Mouse (Mus musculus): Measurements from ENCODE around the gene Acsm2. TPM values are rescaled to one million over a fixed set of nuclear protein-coding genes. Genes with fewer than 3 reads are reported as not detected.

Acsm2 gene
- total and polyA plus RNA-seq, 3 experiments: not detected

- TF ChIP-seq ZC3H11A (IDR thresholded peaks at IDR 0.05; ENCODE audit: low read depth, low read length) (peak; percentile 55), CTCF (IDR thresholded peaks at IDR 0.05 in 2 of 3, conservative IDR thresholded peaks at IDR 0.05 in 1 of 3; ENCODE audit: control insufficient read depth in 1 of 3, insufficient read depth in 1 of 3, low read depth in 2 of 3, low read length in 3 of 3, poor library complexity in 1 of 3, severe bottlenecking in 1 of 3) (peak; percentile 34 to 79 (median 75)), HCFC1 (IDR thresholded peaks at IDR 0.05; ENCODE audit: low read depth, low read length) (no peak), RAD21 (IDR thresholded peaks at IDR 0.05; ENCODE audit: low read depth, low read length) (peak; percentile 80), SMC3 (IDR thresholded peaks at IDR 0.05; ENCODE audit: low read depth, low read length) (peak; percentile 88), MYC (IDR thresholded peaks at IDR 0.05; ENCODE audit: low read depth, low read length) (no peak)
- H3K79me2 ChIP-seq (ENCODE audit: control insufficient read depth, insufficient read depth, low read length, poor library complexity): no peaks in the 10 kb centered on the region
- H3K27ac ChIP-seq (ENCODE audit: control insufficient read depth, low read depth, low read length): no peak overlapping the region
- H3K27me3 ChIP-seq (ENCODE audit: control insufficient read depth in 1 of 2, insufficient read depth in 2 of 2, low read length in 2 of 2): no peaks in the 10 kb centered on the region
- no peak overlapping the region for H3K9ac ChIP-seq (ENCODE audit: control insufficient read depth, low read depth, low read length, poor library complexity, severe bottlenecking)
- peak; percentile 57 for DNase-seq (ENCODE audit: low read depth, low spot score)
- no peaks in the 10 kb centered on the region for H3K9me3 ChIP-seq (replicated peaks; ENCODE audit: insufficient read depth, low read length)
- H3K4me3 ChIP-seq (ENCODE audit: control insufficient read depth in 1 of 2, insufficient read depth in 1 of 2, low read depth in 2 of 2, low read length in 2 of 2): no peak overlapping the region
- H3K4me1 ChIP-seq (ENCODE audit: control insufficient read depth in 1 of 2, insufficient read depth in 2 of 2, low read length in 2 of 2): no peaks in the 10 kb centered on the region
- H3K36me3 ChIP-seq (ENCODE audit: control insufficient read depth in 1 of 2, insufficient read depth in 2 of 2, low read length in 2 of 2): no peaks in the 10 kb centered on the region
Measured at GRCm38 (mm10) chr7:119515492-119516271, 38.5 kb upstream of the Acsm2 start.

DNA sequence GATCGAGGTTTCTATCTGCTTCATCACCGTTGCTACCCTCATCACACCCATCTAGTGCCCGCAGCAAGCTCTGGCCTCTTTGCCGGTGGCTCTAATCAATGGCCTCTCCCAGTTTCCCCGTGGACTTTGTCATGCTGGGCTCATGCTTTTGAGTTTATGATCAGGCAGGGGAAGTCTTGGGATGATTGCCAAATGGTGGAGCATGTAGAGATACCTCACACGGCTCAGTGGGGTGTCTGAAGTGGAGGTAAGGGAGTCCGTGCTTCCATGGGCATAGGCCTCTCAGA lies 37.9 kb upstream of the Acsm2 start:
- no peak for DNase-seq (ENCODE audit: low read depth, low spot score)
- H3K9ac ChIP-seq (ENCODE audit: control insufficient read depth, low read depth, low read length, poor library complexity, severe bottlenecking): no peak overlapping the region
- H3K27ac ChIP-seq (ENCODE audit: control insufficient read depth, low read depth, low read length): no peak overlapping the region
- H3K79me2 ChIP-seq (ENCODE audit: control insufficient read depth, insufficient read depth, low read length, poor library complexity): no peaks in the 10 kb centered on the region
- H3K4me1 ChIP-seq (ENCODE audit: control insufficient read depth in 1 of 2, insufficient read depth in 2 of 2, low read length in 2 of 2): no peaks in the 10 kb centered on the region
- TF ChIP-seq MXI1 (IDR thresholded peaks at IDR 0.05; ENCODE audit: low read depth, low read length) (no peak), ZMIZ1 (IDR thresholded peaks at IDR 0.05; ENCODE audit: low read depth, low read length) (no peak), RAD21 (IDR thresholded peaks at IDR 0.05; ENCODE audit: low read depth, low read length) (no peak), ZC3H11A (IDR thresholded peaks at IDR 0.05; ENCODE audit: low read depth, low read length) (no peak), CHD2 (IDR thresholded peaks at IDR 0.05; ENCODE audit: low read length) (no peak), KAT2A (conservative IDR thresholded peaks at IDR 0.05; ENCODE audit: low read depth, low read length) (no peak), NELFE (IDR thresholded peaks at IDR 0.05; ENCODE audit: low read depth, low read length) (no peak), USF1 (IDR thresholded peaks at IDR 0.05; ENCODE audit: low read depth, low read length) (no peak), NRF1 (IDR thresholded peaks at IDR 0.05; ENCODE audit: insufficient read depth, low read depth, low read length, poor library complexity, severe bottlenecking) (no peak), EP300 (IDR thresholded peaks at IDR 0.05; ENCODE audit: low read depth in 1 of 2, low read length in 2 of 2) (no peak), TBP (IDR thresholded peaks at IDR 0.05; ENCODE audit: low read depth, low read length) (no peak), SMC3 (IDR thresholded peaks at IDR 0.05; ENCODE audit: low read depth, low read length) (no peak), ZKSCAN1 (IDR thresholded peaks at IDR 0.05; ENCODE audit: low read depth, low read length) (no peak), ZNF384 (IDR thresholded peaks at IDR 0.05; ENCODE audit: low read depth, low read length) (no peak), CHD1 (IDR thresholded peaks at IDR 0.05; ENCODE audit: low read depth, low read length) (no peak), TCF12 (IDR thresholded peaks at IDR 0.05; ENCODE audit: low read depth, low read length) (no peak)
- H3K27me3 ChIP-seq (ENCODE audit: control insufficient read depth in 1 of 2, insufficient read depth in 2 of 2, low read length in 2 of 2): no peaks in the 10 kb centered on the region
- no peak overlapping the region for H3K4me3 ChIP-seq (ENCODE audit: control insufficient read depth in 1 of 2, insufficient read depth in 1 of 2, low read depth in 2 of 2, low read length in 2 of 2)
- H3K9me3 ChIP-seq (replicated peaks; ENCODE audit: insufficient read depth, low read length): no peaks in the 10 kb centered on the region
- no peaks in the 10 kb centered on the region for H3K36me3 ChIP-seq (ENCODE audit: control insufficient read depth in 1 of 2, insufficient read depth in 2 of 2, low read length in 2 of 2)

All from MEL (cell line).